Mouse (Mus musculus) hindbrain, embryonic 15.5 days (tissue): ENCODE measurements around the gene Gm28038. TPM values are rescaled to one million over a fixed set of nuclear protein-coding genes. Genes with fewer than 3 reads are reported as not detected.

Experiments used
- ATAC-seq: fragments of 200-750 bp; cut with Nextera tagmentation; 2 replicates; pipeline ENCODE4 v1.8.0; 2017; ENCODE audit warnings: low read depth, moderate number of reproducible peaks, moderate TSS enrichment; ENCODE audit not compliant: low FRiP score
- H3K27ac ChIP-seq: fragments of 300-500 bp; sonication (generic); replicated peaks from 2 replicates; pipeline ENCODE4 v1.5.1; 2015; ENCODE audit warnings: mild to moderate bottlenecking, inconsistent platforms
- H3K27me3 ChIP-seq: fragments of 300-500 bp; sonication (generic); 2 replicates; pipeline ENCODE4 v1.6.1; 2015; ENCODE audit warnings: control low read depth, inconsistent platforms
- H3K36me3 ChIP-seq: fragments of 300-500 bp; sonication (generic); 2 replicates; pipeline ENCODE4 v1.6.1; 2015; ENCODE audit warnings: control low read depth, inconsistent platforms
- H3K4me1 ChIP-seq: fragments of 300-500 bp; sonication (generic); replicated peaks from 2 replicates; pipeline ENCODE4 v1.6.1; 2015; ENCODE audit warnings: control low read depth, inconsistent platforms
- H3K4me2 ChIP-seq: fragments of 300-500 bp; sonication (generic); 2 replicates; pipeline ENCODE4 v1.6.1; 2015; ENCODE audit warnings: moderate library complexity, mild to moderate bottlenecking, inconsistent platforms
- H3K4me3 ChIP-seq: fragments of 300-500 bp; sonication (generic); 2 replicates; pipeline ENCODE4 v1.5.1; 2015; ENCODE audit warnings: mild to moderate bottlenecking, inconsistent platforms
- H3K9ac ChIP-seq: fragments of 300-500 bp; sonication (generic); 2 replicates; pipeline ENCODE4 v1.6.1; 2015; ENCODE audit warnings: inconsistent platforms
- H3K9me3 ChIP-seq: fragments of 300-500 bp; sonication (generic); 2 replicates; pipeline ENCODE4 v1.6.1; 2016; ENCODE audit warnings: control low read depth, inconsistent platforms
- WGBS: fragments of 180-500 bp; shearing (Covaris S2); methylation state at CpG from one replicate; pipeline ENCODE4 v1.1.7; 2015; 5-methylcytosine and 5-hydroxymethylcytosine counted together
- polyA plus RNA-seq: library from polyadenylated mRNA; unstranded; fragments of >200 nt; fragmentation: Nextera tagmentation; extraction: Ambion mirVana; gene quantifications from 2 replicates; pipeline ENCODE4 v1.2.1, GENCODE M21; 2015

Gene Gm28038
- polyA plus RNA-seq, 1 experiment from 2014 or later: not detected

DNA sequence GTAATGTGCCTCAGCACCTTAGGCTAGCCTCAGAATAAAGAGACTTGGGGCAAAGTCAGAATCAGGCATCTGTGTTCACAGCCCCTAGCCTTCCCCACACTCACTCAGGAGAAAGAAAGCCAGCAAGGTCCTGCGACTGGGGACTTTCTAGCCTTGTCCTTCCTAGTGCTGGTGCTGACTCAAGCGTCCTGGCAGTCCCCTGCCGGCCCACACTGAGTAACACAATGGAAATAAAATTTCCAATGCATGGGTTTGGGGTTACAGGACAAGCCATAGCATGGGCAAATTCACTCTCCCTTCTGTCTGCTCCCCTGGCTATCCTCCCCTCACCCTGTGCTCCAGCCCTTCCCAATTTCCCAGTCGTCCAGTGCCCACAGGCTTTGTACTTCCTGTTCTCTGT, 12.5 kb upstream of the Gm28038 start:
- Histone ChIP-seq H3K9me3 (no peaks in the 10 kb centered on the region), H3K27me3 (no peaks in the 10 kb centered on the region), H3K36me3 (peaks cover 18% of the 10 kb centered on the region), H3K27ac (no peak overlapping the region), H3K9ac (no peak overlapping the region), H3K4me1 (peaks cover 39% of the 10 kb centered on the region), H3K4me2 (no peak overlapping the region), H3K4me3 (no peak overlapping the region)
- 65% methylated on average over 4 of the region's 4 CpGs for WGBS
- ATAC-seq: no peak

DNA sequence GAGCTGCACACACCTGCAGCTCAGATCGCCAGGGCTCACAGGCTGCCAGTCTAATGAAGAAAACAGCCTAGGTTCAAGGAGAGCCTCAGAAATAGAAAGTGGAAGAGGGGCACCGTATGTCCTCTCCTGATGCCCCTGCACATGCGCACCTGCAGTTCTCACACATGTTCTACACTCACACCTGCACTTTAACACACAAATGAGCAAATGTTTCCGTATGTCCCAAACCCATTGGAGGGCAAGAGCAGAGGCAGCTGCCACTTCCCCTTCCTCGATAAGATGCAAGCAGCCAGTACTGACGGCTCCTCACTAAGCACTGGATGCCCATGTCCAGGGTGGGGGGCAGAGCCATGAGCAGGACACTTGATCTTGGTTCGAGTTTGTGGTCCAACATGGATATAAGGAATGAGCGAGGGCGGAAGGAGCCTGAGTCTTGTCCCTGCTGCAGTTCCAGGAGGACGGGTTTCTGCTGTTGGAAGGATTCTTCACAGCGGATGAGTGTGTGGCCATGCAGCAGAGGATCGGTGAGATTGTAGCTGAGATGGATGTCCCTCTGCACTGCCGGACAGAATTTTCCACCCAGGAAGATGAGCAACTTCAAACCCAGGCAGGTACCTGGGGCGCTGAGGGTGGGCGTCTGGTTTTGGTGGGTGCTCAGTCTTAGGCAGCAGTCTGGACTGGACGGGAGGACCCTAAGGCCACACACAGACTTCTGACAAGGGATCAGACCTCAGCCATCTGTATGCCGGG, 11.4 kb upstream of the Gm28038 start:
- Histone ChIP-seq H3K27me3 (no peaks in the 10 kb centered on the region), H3K4me1 (peaks cover 29% of the 10 kb centered on the region), H3K4me2 (no peak overlapping the region), H3K9me3 (no peaks in the 10 kb centered on the region), H3K27ac (0 out of 2 replicates have a peak overlapping the region, but pooled peaks have one; percentile 33), H3K4me3 (no peak overlapping the region), H3K9ac (no peak overlapping the region), H3K36me3 (peaks cover 7% of the 10 kb centered on the region)
- no peak for ATAC-seq
- WGBS: 89% methylated on average over 17 of the region's 17 CpGs

DNA sequence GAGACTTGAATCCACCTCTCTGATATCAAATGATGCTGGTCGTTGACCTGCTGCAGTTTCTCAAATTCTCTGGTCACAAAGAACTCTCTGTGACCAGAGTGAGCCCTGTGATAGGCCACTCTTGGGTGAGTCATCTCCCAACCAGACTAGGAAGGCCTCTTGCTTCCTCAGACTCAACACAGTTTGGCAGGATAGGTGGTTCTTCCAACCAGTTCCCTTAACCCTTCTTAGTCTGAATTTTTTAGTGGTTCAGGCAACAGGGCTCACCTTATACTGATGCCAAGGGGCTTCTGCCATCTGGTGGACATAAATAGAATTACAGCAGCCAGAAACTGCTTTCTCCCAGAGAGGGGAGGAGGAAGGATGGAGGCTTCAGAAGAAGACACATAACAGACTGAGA, 10.7 kb upstream of the Gm28038 start:
- H3K27me3 ChIP-seq: no peaks in the 10 kb centered on the region
- H3K4me1 ChIP-seq: peaks cover 22% of the 10 kb centered on the region
- H3K4me2 ChIP-seq: no peak overlapping the region
- 0 out of 2 replicates have a peak, but pooled peaks cover under 1% of the 10 kb centered on the region for H3K36me3 ChIP-seq
- no peaks in the 10 kb centered on the region for H3K9me3 ChIP-seq
- no peak overlapping the region for H3K9ac ChIP-seq
- 76% methylated on average over 1 of the region's 1 CpGs for WGBS
- 0 out of 2 replicates have a peak overlapping the region, but pooled peaks have one; percentile 33 for H3K27ac ChIP-seq
- ATAC-seq: peak; percentile 76; the same call in 1 of the 2 replicates
- H3K4me3 ChIP-seq: no peak overlapping the region

DNA sequence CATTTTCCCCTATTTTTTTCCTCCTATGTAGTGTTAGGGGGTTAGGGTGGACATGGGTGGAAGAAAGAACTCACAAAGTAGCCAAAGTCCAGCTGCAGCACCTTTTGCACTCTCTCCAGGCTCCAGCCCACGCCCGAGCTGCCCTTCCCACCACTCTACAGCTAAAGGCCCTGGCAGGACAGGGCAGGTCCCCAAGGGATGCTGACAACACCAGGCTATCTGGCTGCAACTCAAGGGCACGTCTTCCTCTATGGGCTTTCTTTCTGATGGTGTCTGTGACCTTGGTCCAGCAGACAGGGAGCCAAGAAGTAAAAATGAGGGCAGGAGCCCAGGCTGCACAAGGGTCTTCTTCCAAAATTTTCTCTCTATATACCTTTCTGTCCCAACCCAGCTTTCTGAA, 808 bp downstream of the Gm28038 start:
- ATAC-seq: no peak
- Histone ChIP-seq H3K9ac (no peak overlapping the region), H3K36me3 (peaks cover 4% of the 10 kb centered on the region; the same call in 1 of the 2 replicates), H3K9me3 (no peaks in the 10 kb centered on the region), H3K27ac (no peak overlapping the region), H3K4me1 (peaks cover 12% of the 10 kb centered on the region), H3K4me2 (no peak overlapping the region), H3K27me3 (no peaks in the 10 kb centered on the region), H3K4me3 (no peak overlapping the region)
- 85% methylated on average over 3 of the region's 3 CpGs for WGBS

DNA sequence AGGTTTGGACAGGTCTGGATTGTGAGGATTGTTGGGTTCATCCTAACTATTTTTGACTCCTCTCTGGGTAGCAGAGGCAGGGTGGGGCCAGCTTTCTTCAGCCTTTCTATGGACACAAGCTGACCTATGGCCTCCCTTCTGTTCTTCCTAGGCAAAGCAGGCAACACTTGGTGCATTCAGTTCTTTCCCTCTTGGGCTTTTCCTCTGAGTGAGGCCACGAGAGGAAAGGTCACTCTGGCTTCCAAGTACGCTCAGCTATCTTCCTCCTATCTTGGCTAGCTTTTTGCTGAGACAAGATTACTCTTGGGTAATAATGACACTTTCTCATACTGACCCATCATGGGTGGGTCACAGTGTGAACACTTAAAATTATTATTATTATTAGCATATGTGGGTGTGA, 2.4 kb downstream of the Gm28038 start:
- Histone ChIP-seq H3K4me2 (no peak overlapping the region), H3K4me1 (peaks cover 25% of the 10 kb centered on the region), H3K9ac (no peak overlapping the region), H3K36me3 (peaks cover 4% of the 10 kb centered on the region; the same call in 1 of the 2 replicates), H3K27me3 (no peaks in the 10 kb centered on the region), H3K9me3 (no peaks in the 10 kb centered on the region), H3K27ac (no peak overlapping the region), H3K4me3 (no peak overlapping the region)
- ATAC-seq: no peak
- 82% methylated on average over 2 of the region's 2 CpGs for WGBS

DNA sequence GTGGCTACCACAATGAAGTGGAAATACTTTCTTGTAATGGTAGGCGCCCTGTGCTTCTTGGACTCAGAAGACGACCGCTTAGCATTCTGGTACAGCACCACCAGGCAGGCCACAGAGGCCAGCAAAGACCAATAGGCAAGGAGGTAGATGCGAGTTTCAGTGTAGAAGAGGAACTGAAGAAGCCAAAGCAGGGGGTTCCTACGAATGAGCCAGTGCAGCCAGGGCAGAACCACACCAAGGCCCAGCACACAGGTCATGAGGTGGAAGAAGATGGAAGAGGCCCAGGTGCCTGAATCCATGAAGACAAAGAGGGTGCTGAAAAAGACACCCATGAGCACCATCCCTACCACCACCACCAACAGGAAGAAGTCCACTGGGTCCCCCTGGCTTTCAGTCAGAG, 4.2 kb downstream of the Gm28038 start:
- WGBS: 95% methylated on average over 5 of the region's 5 CpGs
- ATAC-seq: no peak
- Histone ChIP-seq H3K27me3 (no peaks in the 10 kb centered on the region), H3K9ac (no peak overlapping the region), H3K4me1 (peaks cover 27% of the 10 kb centered on the region), H3K36me3 (peaks cover 4% of the 10 kb centered on the region; the same call in 1 of the 2 replicates), H3K9me3 (no peaks in the 10 kb centered on the region), H3K4me3 (peak overlapping the region; percentile 94), H3K27ac (no peak overlapping the region), H3K4me2 (peak overlapping the region; percentile 81)

DNA sequence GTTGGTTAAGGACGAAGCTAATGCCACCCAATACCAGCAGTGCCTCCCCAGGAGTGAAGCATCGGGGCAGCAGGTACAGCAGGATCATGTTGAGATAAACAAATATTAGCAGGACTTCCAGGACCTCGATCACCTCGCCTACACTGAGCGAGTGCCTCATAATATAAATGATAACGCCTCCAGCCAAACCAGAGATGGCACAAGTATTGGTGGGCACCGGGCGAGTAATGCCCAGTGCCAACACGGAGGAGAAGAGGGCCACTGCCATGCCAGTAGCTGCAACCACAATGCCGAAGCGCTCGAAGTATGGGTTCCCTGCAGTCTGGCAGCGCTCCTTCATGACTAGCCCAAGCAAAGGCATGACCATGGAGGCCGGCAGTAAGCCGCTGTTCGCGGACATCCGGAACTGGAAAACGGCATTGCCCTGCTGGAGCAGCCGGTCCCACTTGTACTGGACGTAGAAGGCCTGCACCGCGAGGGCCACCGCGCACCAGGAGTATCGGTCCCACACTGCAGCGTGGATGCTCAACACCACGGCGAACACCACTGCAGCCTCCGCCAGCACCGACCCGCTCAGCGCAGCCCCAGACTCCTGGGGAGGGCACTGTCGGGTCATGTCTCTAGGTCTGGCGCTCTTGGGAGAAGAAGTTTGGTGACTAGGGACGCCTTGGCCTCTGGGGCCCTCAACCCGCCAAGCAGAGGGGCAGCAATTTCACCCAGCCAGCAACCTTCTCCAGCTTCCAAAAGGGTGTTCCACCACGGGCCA, 4.8 kb downstream of the Gm28038 start:
- Histone ChIP-seq H3K4me1 (peaks cover 27% of the 10 kb centered on the region), H3K36me3 (peaks cover 4% of the 10 kb centered on the region; the same call in 1 of the 2 replicates), H3K9ac (peak overlapping the region; percentile 93), H3K4me2 (peak overlapping the region; percentile 81), H3K27me3 (no peaks in the 10 kb centered on the region), H3K9me3 (no peaks in the 10 kb centered on the region), H3K4me3 (peak overlapping the region; percentile 94), H3K27ac (peak overlapping the region; percentile 70; the same call in 1 of the 2 replicates)
- peak; percentile 67 for ATAC-seq
- 16% methylated on average over 38 of the region's 38 CpGs for WGBS

DNA sequence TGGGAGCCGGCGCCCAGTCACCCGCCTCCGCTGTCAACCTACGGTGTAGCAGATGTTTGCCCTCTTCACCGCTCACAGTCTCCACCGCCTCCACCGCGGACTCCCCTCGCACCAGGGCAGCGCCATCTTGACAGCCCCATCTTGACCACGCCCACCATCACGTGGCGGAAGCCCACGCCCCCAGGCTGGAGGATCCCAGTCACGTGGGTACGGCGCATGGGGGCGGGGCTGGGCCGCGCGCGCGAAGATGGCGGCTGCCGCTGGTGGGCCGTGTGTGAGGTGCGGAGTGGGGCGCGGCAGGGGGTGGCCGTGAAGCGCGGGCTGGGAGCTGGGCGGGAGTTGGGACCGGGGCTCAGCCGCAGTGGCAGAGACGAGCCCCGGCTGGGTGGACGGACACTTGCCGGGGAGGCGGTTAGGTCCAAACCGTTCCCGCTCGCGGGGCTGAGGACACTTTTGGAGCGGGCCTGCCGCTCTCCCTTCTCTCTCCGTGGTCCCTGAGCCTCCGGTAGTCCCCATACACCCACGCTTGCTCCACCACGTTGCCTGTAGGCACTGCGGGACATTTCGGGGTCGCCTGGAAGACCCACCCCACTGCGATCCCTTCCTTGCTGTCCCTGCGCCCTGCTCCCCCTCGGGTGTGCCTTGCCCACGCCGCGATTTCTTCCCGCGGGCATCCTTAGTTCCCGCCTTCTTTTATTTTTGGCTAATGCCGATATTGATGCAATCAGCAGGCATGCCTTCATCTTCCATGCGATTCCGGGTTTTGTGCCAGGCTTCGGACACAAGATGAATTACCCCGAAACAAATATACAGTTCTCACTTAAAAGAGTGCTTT, 5.6 kb downstream of the Gm28038 start, which contains the start of the genes Dolk and Nup188:
Gene Dolk (minus strand): TSS at position 143 of the 835 bp plus-strand sequence.
Gene Nup188 (plus strand): TSS at position 206 of the 835 bp plus-strand sequence.
- Histone ChIP-seq H3K27me3 (no peaks in the 10 kb centered on the region), H3K4me1 (peaks cover 27% of the 10 kb centered on the region), H3K36me3 (peaks cover 4% of the 10 kb centered on the region; the same call in 1 of the 2 replicates), H3K9ac (peak within 1 kb of the TSS; percentile 93), H3K4me3 (peak within 1 kb of the TSS; percentile 94), H3K9me3 (no peaks in the 10 kb centered on the region), H3K27ac (peak within 1 kb of the TSS; percentile 76), H3K4me2 (peak within 1 kb of the TSS; percentile 81)
- under 1% methylated on average over 64 of the region's 68 CpGs for WGBS
- peak; percentile 92 for ATAC-seq

DNA sequence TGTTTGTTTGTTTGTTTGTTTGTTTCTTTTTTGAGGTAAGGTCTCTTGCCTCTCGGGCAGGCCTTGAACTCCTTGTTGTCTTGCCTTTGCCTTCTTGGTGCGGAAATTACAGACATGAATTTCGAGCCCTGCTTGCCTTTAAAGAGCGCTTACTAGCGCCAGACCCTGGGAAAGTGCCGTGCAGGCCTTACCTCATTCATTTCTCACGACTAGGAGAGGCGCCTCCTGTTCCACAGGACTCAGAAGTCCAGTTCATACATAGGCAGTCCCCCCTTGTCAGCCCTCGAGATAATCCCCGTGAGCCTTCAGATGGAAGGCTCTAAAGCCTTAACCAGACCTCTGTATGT, 6.2 kb downstream of the Gm28038 start:
- no peak for ATAC-seq
- peaks cover 27% of the 10 kb centered on the region for H3K4me1 ChIP-seq
- H3K4me3 ChIP-seq: peak overlapping the region; percentile 94
- peak overlapping the region; percentile 81 for H3K4me2 ChIP-seq
- WGBS: under 1% methylated on average over 10 of the region's 10 CpGs
- peaks cover 4% of the 10 kb centered on the region; the same call in 1 of the 2 replicates for H3K36me3 ChIP-seq
- H3K9ac ChIP-seq: peak overlapping the region; percentile 93
- H3K9me3 ChIP-seq: no peaks in the 10 kb centered on the region
- H3K27ac ChIP-seq: peak overlapping the region; percentile 76; the same call in 1 of the 2 replicates
- H3K27me3 ChIP-seq: no peaks in the 10 kb centered on the region

- Histone ChIP-seq H3K4me3 (no peak overlapping the region), H3K36me3 (peaks cover 68% of the 10 kb centered on the region), H3K9ac (no peak overlapping the region), H3K4me2 (no peak overlapping the region), H3K4me1 (no peaks in the 10 kb centered on the region), H3K27me3 (no peaks in the 10 kb centered on the region), H3K9me3 (no peaks in the 10 kb centered on the region), H3K27ac (no peak overlapping the region)
- ATAC-seq: no peak
- whole genome bisulfite sequencing: 77% methylated on average over 3 of the region's 3 CpGs
Observed at GRCm38 (mm10) chr2:30299525-30299924, 18.7 kb downstream of the Gm28038 start.

DNA sequence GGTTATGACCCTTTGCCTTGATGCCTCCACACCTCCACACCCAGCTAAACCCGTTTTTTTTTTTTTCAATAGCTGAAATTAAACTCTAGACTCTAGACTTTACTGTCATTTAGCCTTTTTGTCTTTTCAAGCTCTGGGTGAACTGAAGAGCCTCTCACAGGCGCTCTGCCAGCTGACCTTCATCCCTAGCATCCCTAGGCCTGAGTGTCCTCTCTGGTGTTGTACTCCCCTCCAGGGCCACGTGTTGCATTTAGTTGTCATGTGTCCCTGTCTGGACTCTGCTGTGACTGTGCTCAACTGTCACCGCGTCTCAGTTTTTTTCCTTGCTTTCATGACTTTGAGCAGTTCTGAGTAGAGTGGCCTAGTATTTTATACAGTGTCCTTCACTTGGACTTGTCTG, 19.1 kb downstream of the Gm28038 start:
- Histone ChIP-seq H3K4me2 (no peak overlapping the region), H3K27ac (no peak overlapping the region), H3K4me1 (no peaks in the 10 kb centered on the region), H3K27me3 (no peaks in the 10 kb centered on the region), H3K9ac (no peak overlapping the region), H3K4me3 (no peak overlapping the region), H3K9me3 (no peaks in the 10 kb centered on the region), H3K36me3 (peaks cover 73% of the 10 kb centered on the region)
- ATAC-seq: no peak
- WGBS: 92% methylated on average over 5 of the region's 5 CpGs
